Mouse (Mus musculus): ENCODE measurements around the gene Dhx29. TPM values are rescaled to one million over a fixed set of nuclear protein-coding genes. Genes with fewer than 3 reads are reported as not detected.
A peak's percentile ranks its signal among the peaks of the same experiment; 100 is the strongest.

The Dhx29 gene
- polyA plus RNA-seq, 1 experiment: 34.9 TPM

DNA sequence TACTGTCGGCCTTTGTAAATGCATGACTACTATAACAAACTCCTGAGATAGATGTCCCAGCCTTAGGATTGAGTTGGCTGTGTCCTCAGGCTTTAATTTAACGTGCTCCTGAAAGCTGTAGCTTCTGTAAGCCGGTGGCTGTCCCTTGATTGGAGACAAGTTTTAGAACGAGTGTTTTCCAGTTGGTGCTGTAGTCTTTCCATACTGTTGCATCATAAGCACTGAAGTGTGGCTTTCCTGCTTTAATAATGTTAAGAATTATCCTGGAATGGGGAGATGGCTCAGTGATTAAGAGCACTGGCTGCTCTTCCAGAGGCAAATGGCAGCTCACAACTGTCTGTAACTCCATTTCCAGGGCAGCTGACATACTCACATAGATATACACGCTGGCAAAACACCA is 40.0 kb downstream of the Dhx29 start:
- TF ChIP-seq EP300 (IDR thresholded peaks at IDR 0.05; ENCODE audit: insufficient read depth, low read depth, low read length) (no peak), POLR2A (IDR thresholded peaks at IDR 0.05; ENCODE audit: insufficient read depth, low read length) (no peak), CTCF (IDR thresholded peaks at IDR 0.05; ENCODE audit: low read depth, low read length) (no peak)
- Histone ChIP-seq H3K36me3 (ENCODE audit: control insufficient read depth, insufficient read depth, low read length, poor library complexity, severe bottlenecking) (peaks cover 21% of the 10 kb centered on the region), H3K27ac (ENCODE audit: insufficient read depth, low read length) (no peak overlapping the region), H3K9me3 (replicated peaks; ENCODE audit: control insufficient read depth, insufficient read depth, low read length, poor library complexity, severe bottlenecking) (no peaks in the 10 kb centered on the region), H3K4me3 (ENCODE audit: low read depth, low read length) (no peak overlapping the region), H3K27me3 (ENCODE audit: control insufficient read depth, insufficient read depth, low read length, poor library complexity, severe bottlenecking) (no peaks in the 10 kb centered on the region), H3K4me1 (ENCODE audit: control insufficient read depth, insufficient read depth, low read length) (no peaks in the 10 kb centered on the region), H3K9ac (ENCODE audit: low read depth, poor library complexity, severe bottlenecking) (no peak overlapping the region)

DNA sequence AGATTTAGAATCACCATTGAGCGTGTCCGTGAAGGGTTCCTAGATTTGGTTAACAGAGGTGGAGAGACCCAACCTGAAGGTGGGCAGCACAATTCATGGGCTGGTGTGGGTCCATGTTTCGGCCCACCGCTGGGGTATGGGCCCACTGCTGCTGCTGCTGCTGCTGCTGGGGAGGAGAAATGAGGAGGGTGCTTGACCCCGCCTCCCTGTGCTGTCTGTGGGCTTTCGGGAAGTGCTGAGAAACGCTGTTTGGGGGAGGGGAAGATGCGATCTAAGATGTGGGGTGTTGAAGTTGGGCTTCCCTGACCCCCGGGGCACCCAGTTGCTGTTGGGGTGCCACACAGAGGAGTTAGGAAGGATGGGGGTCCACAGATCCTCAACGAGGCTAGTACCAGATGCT is 49.5 kb downstream of the Dhx29 start:
- Histone ChIP-seq H3K4me3 (ENCODE audit: low read depth, low read length) (no peak overlapping the region), H3K9ac (ENCODE audit: low read depth, poor library complexity, severe bottlenecking) (no peak overlapping the region), H3K27me3 (ENCODE audit: control insufficient read depth, insufficient read depth, low read length, poor library complexity, severe bottlenecking) (no peaks in the 10 kb centered on the region), H3K27ac (ENCODE audit: insufficient read depth, low read length) (no peak overlapping the region), H3K36me3 (ENCODE audit: control insufficient read depth, insufficient read depth, low read length, poor library complexity, severe bottlenecking) (no peaks in the 10 kb centered on the region), H3K4me1 (ENCODE audit: control insufficient read depth, insufficient read depth, low read length) (no peaks in the 10 kb centered on the region), H3K9me3 (replicated peaks; ENCODE audit: control insufficient read depth, insufficient read depth, low read length, poor library complexity, severe bottlenecking) (no peaks in the 10 kb centered on the region)
- no peak for TF ChIP-seq CTCF (IDR thresholded peaks at IDR 0.05; ENCODE audit: low read depth, low read length)
- TF ChIP-seq POLR2A (IDR thresholded peaks at IDR 0.05; ENCODE audit: insufficient read depth, low read length): no peak
- TF ChIP-seq EP300 (IDR thresholded peaks at IDR 0.05; ENCODE audit: insufficient read depth, low read depth, low read length): no peak

GRCm38 (mm10) chr13:112985605-112986450 is 58.6 kb downstream of the Dhx29 start:
- no peak overlapping the region for H3K9ac ChIP-seq (ENCODE audit: low read depth, poor library complexity, severe bottlenecking)
- H3K27me3 ChIP-seq (ENCODE audit: control insufficient read depth, insufficient read depth, low read length, poor library complexity, severe bottlenecking): peaks cover 21% of the 10 kb centered on the region
- no peaks in the 10 kb centered on the region for H3K9me3 ChIP-seq (replicated peaks; ENCODE audit: control insufficient read depth, insufficient read depth, low read length, poor library complexity, severe bottlenecking)
- H3K27ac ChIP-seq (ENCODE audit: insufficient read depth, low read length): peak overlapping the region; percentile 13; the same call in 1 of the 2 replicates
- no peaks in the 10 kb centered on the region for H3K4me1 ChIP-seq (ENCODE audit: control insufficient read depth, insufficient read depth, low read length)
- no peak overlapping the region for H3K4me3 ChIP-seq (ENCODE audit: low read depth, low read length)
- H3K36me3 ChIP-seq (ENCODE audit: control insufficient read depth, insufficient read depth, low read length, poor library complexity, severe bottlenecking): no peaks in the 10 kb centered on the region
- TF ChIP-seq EP300 (IDR thresholded peaks at IDR 0.05; ENCODE audit: insufficient read depth, low read depth, low read length) (peak; percentile 88), POLR2A (IDR thresholded peaks at IDR 0.05; ENCODE audit: insufficient read depth, low read length) (no peak), CTCF (IDR thresholded peaks at IDR 0.05; ENCODE audit: low read depth, low read length) (no peak)

GRCm38 (mm10) chr13:112986451-112986950 is 59.2 kb downstream of the Dhx29 start:
- H3K27me3 ChIP-seq (ENCODE audit: control insufficient read depth, insufficient read depth, low read length, poor library complexity, severe bottlenecking): peaks cover 21% of the 10 kb centered on the region
- no peaks in the 10 kb centered on the region for H3K9me3 ChIP-seq (replicated peaks; ENCODE audit: control insufficient read depth, insufficient read depth, low read length, poor library complexity, severe bottlenecking)
- H3K4me1 ChIP-seq (ENCODE audit: control insufficient read depth, insufficient read depth, low read length): no peaks in the 10 kb centered on the region
- H3K27ac ChIP-seq (ENCODE audit: insufficient read depth, low read length): peak overlapping the region; percentile 13; the same call in 1 of the 2 replicates
- no peak overlapping the region for H3K9ac ChIP-seq (ENCODE audit: low read depth, poor library complexity, severe bottlenecking)
- H3K36me3 ChIP-seq (ENCODE audit: control insufficient read depth, insufficient read depth, low read length, poor library complexity, severe bottlenecking): no peaks in the 10 kb centered on the region
- H3K4me3 ChIP-seq (ENCODE audit: low read depth, low read length): peak overlapping the region; percentile 55; the same call in 1 of the 2 replicates
- TF ChIP-seq POLR2A (IDR thresholded peaks at IDR 0.05; ENCODE audit: insufficient read depth, low read length) (no peak), EP300 (IDR thresholded peaks at IDR 0.05; ENCODE audit: insufficient read depth, low read depth, low read length) (no peak), CTCF (IDR thresholded peaks at IDR 0.05; ENCODE audit: low read depth, low read length) (no peak)

DNA sequence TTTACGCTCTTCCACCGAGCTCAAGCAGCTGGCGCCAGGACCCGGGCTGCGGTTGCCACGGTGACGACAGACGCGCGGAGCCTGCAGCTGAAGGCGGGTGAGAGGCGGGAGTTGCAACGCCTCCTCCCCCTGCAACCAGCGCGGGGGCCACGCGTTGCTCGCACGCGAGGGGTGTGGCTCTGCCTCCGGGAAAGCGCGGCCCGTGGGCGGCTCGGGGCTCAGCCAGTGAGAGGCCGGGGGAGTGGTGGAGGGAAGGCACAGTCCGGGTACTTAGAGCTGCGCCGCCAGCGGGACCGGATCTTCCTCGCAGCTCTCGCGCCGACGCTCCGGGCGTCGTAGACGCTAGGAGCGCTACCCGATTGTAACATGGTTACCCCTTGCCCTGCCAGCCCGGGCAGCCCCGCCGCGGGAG is 60.3 kb downstream of the Dhx29 start, which contains the start of gene Ccno:
TSS of gene Ccno (plus strand) at position 271 of the 412 bp plus-strand sequence.
- Histone ChIP-seq H3K9me3 (replicated peaks; ENCODE audit: control insufficient read depth, insufficient read depth, low read length, poor library complexity, severe bottlenecking) (no peaks in the 10 kb centered on the region), H3K9ac (ENCODE audit: low read depth, poor library complexity, severe bottlenecking) (peak within 1 kb of the TSS; percentile 55), H3K4me1 (ENCODE audit: control insufficient read depth, insufficient read depth, low read length) (no peaks in the 10 kb centered on the region), H3K4me3 (ENCODE audit: low read depth, low read length) (peak within 1 kb of the TSS; percentile 55), H3K36me3 (ENCODE audit: control insufficient read depth, insufficient read depth, low read length, poor library complexity, severe bottlenecking) (no peaks in the 10 kb centered on the region), H3K27me3 (ENCODE audit: control insufficient read depth, insufficient read depth, low read length, poor library complexity, severe bottlenecking) (peaks cover 19% of the 10 kb centered on the region), H3K27ac (ENCODE audit: insufficient read depth, low read length) (no peak within 1 kb of the TSS)
- no peak for TF ChIP-seq POLR2A (IDR thresholded peaks at IDR 0.05; ENCODE audit: insufficient read depth, low read length)
- no peak for TF ChIP-seq CTCF (IDR thresholded peaks at IDR 0.05; ENCODE audit: low read depth, low read length)
- TF ChIP-seq EP300 (IDR thresholded peaks at IDR 0.05; ENCODE audit: insufficient read depth, low read depth, low read length): no peak

- no peak for TF ChIP-seq EP300 (IDR thresholded peaks at IDR 0.05; ENCODE audit: insufficient read depth, low read depth, low read length)
- TF ChIP-seq POLR2A (IDR thresholded peaks at IDR 0.05; ENCODE audit: insufficient read depth, low read length): no peak
- no peak for TF ChIP-seq CTCF (IDR thresholded peaks at IDR 0.05; ENCODE audit: low read depth, low read length)
- Histone ChIP-seq H3K9me3 (replicated peaks; ENCODE audit: control insufficient read depth, insufficient read depth, low read length, poor library complexity, severe bottlenecking) (no peaks in the 10 kb centered on the region), H3K27ac (ENCODE audit: insufficient read depth, low read length) (no peak overlapping the region), H3K4me1 (ENCODE audit: control insufficient read depth, insufficient read depth, low read length) (no peaks in the 10 kb centered on the region), H3K27me3 (ENCODE audit: control insufficient read depth, insufficient read depth, low read length, poor library complexity, severe bottlenecking) (peaks cover 19% of the 10 kb centered on the region), H3K9ac (ENCODE audit: low read depth, poor library complexity, severe bottlenecking) (peak overlapping the region; percentile 55), H3K4me3 (ENCODE audit: low read depth, low read length) (peak overlapping the region; percentile 55), H3K36me3 (ENCODE audit: control insufficient read depth, insufficient read depth, low read length, poor library complexity, severe bottlenecking) (no peaks in the 10 kb centered on the region)
Observed at GRCm38 (mm10) chr13:112987991-112988390, 60.7 kb downstream of the Dhx29 start.
